Mouse (Mus musculus) liver, embryonic 11.5 days (tissue): ENCODE data around the gene Wiz. TPM values are rescaled to one million over a fixed set of nuclear protein-coding genes. Genes with fewer than 3 reads are reported as not detected.

Source experiments
- ATAC-seq: fragments of 200-750 bp; cut with Nextera tagmentation; replicated peaks from 2 replicates; pipeline ENCODE4 v1.8.0; 2017; ENCODE audit warnings: moderate number of reproducible peaks, mild to moderate bottlenecking, moderate TSS enrichment, moderate library complexity; ENCODE audit not compliant: low FRiP score
- DNase-seq: peaks from one replicate; pipeline ENCODE4 v3.0.0-alpha.2; 2017; ENCODE audit warnings: low spot score
- H3K27ac ChIP-seq: fragments of 300-500 bp; sonication (generic); 2 replicates; pipeline ENCODE4 v1.5.1; 2014; ENCODE audit warnings: mild to moderate bottlenecking, low read depth, low read length, control low read depth
- H3K27me3 ChIP-seq: fragments of 300-500 bp; sonication (generic); replicated peaks from 2 replicates; pipeline ENCODE4 v1.6.1; 2014; ENCODE audit warnings: low read length, mixed read lengths; ENCODE audit not compliant: control insufficient read depth, insufficient read depth
- H3K36me3 ChIP-seq: fragments of 300-500 bp; sonication (generic); 2 replicates; pipeline ENCODE4 v1.6.1; 2014; ENCODE audit warnings: mild to moderate bottlenecking, low read length, moderate library complexity, mixed read lengths; ENCODE audit not compliant: control insufficient read depth, insufficient read depth
- H3K4me1 ChIP-seq: fragments of 300-500 bp; sonication (generic); replicated peaks from 2 replicates; pipeline ENCODE4 v1.6.1; 2014; ENCODE audit warnings: low read length, mixed read lengths; ENCODE audit not compliant: control insufficient read depth, insufficient read depth
- H3K4me2 ChIP-seq: fragments of 300-500 bp; sonication (generic); 2 replicates; pipeline ENCODE4 v1.6.1; 2014; ENCODE audit warnings: mild to moderate bottlenecking, control low read depth, moderate library complexity
- H3K4me3 ChIP-seq: fragments of 300-500 bp; sonication (generic); 2 replicates; pipeline ENCODE4 v1.5.1; 2014; ENCODE audit warnings: low read depth, low read length, control low read depth
- H3K9ac ChIP-seq: fragments of 300-500 bp; sonication (generic); 2 replicates; pipeline ENCODE4 v1.6.1; 2014; ENCODE audit warnings: low read depth, low read length, control low read depth
- H3K9me3 ChIP-seq: fragments of 300-500 bp; sonication (generic); 2 replicates; pipeline ENCODE4 v1.6.1; 2016; ENCODE audit warnings: low read length, inconsistent platforms, mixed read lengths; ENCODE audit not compliant: control insufficient read depth
- WGBS: fragments of 180-500 bp; shearing (Covaris S2); extraction: QIAGEN DNeasy Blood & Tissue Kit; methylation state at CpG from one replicate; pipeline ENCODE4 v1.1.7; 2014; 5-methylcytosine and 5-hydroxymethylcytosine counted together
- microRNA-seq: library from miRNA; unstranded; fragments of <30 nt; microRNA quantifications from one replicate; pipeline ENCODE4, GENCODE M21; 2017; ENCODE audit warnings: borderline number of aligned reads
- polyA plus RNA-seq: library from polyadenylated mRNA; unstranded; fragments of >200 nt; fragmentation: Nextera tagmentation; extraction: Ambion mirVana; gene quantifications from 2 replicates; pipeline ENCODE4 v1.2.1, GENCODE M21; 2014

Gene Wiz
- polyA plus RNA-seq, 1 experiment from 2014 or later = 25.7 TPM

DNA sequence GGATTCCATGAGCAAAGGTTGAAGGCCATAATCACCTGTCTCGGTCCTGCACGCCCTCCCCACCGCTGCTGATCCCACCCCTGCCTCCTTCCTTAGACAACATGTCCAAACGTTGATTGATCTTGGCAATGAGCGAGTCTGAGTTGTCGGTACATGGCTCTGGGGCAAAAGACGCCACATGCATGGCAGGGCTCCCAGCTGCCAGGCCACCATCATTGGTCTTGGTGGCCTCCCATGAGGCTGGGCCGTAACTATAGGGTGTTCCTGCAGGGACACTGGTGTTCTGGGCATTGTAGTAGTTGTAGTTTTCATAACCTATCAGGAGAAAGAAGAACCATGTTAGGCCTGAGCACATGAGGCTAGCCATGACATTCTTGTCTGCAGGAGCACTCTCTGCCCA is 72.2 kb downstream of the Wiz start:
- Histone ChIP-seq H3K9me3 (no peaks in the 10 kb centered on the region), H3K36me3 (peaks cover 57% of the 10 kb centered on the region), H3K9ac (no peak overlapping the region), H3K27ac (no peak overlapping the region), H3K4me2 (no peak overlapping the region), H3K4me1 (peaks cover 16% of the 10 kb centered on the region), H3K4me3 (no peak overlapping the region), H3K27me3 (no peaks in the 10 kb centered on the region)
- 93% methylated on average over 8 of the region's 8 CpGs for WGBS
- DNase-seq (no peak), ATAC-seq (no peak)

DNA sequence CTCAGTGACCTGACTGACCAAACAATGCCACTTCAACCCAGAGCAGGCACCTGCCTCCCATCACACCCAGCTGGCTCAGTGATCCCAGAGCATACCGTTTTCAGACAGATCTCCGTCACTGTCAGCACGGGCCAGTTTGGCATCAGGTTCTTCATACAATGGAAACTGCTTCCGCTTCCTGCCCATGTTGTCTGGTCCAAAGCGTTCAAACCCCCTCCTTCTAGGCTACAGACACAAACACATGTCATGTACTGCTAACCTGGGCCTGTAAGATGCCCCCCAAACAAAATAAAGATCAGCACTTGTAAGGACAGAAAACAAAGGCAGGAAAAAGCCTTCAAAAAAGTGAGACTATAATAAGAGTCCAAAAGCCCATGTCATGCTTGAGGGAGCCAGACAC is 73.7 kb downstream of the Wiz start:
- Histone ChIP-seq H3K9ac (no peak overlapping the region), H3K36me3 (peaks cover 71% of the 10 kb centered on the region), H3K9me3 (no peaks in the 10 kb centered on the region), H3K4me1 (peaks cover 12% of the 10 kb centered on the region; the same call in 1 of the 2 replicates), H3K4me3 (no peak overlapping the region), H3K27ac (no peak overlapping the region; the same call in 1 of the 2 replicates), H3K27me3 (no peaks in the 10 kb centered on the region), H3K4me2 (no peak overlapping the region)
- ATAC-seq = no peak
- DNase-seq = no peak
- 95% methylated on average over 5 of the region's 5 CpGs for WGBS

DNA sequence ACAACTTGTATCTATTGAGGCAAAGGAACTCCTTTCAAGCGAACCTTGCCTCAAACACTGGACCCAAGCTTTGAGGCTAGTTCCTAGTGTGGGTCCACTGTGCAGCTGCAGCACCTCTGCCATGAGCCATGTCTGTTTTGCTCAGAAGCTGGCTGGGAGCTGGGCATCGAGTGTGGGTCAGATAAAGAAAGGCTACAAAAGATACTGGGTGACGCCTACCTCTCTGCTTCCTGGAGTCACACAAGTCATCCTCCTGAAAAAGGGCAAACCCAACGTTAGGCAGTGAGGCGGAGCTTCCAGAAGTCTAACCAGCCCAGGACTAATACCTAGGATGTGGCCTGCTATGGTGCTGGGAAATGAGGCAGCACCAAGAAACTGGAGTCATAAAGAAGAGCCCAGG is 75.3 kb downstream of the Wiz start:
- DNase-seq = no peak
- H3K36me3 ChIP-seq = peaks cover 86% of the 10 kb centered on the region
- ATAC-seq = no peak
- H3K9me3 ChIP-seq = no peaks in the 10 kb centered on the region
- H3K9ac ChIP-seq = no peak overlapping the region
- no peak overlapping the region for H3K4me2 ChIP-seq
- H3K27me3 ChIP-seq = no peaks in the 10 kb centered on the region
- H3K4me3 ChIP-seq = no peak overlapping the region
- H3K27ac ChIP-seq = no peak overlapping the region
- WGBS = 61% methylated on average over 5 of the region's 5 CpGs
- H3K4me1 ChIP-seq = peaks cover 5% of the 10 kb centered on the region; the same call in 1 of the 2 replicates

DNA sequence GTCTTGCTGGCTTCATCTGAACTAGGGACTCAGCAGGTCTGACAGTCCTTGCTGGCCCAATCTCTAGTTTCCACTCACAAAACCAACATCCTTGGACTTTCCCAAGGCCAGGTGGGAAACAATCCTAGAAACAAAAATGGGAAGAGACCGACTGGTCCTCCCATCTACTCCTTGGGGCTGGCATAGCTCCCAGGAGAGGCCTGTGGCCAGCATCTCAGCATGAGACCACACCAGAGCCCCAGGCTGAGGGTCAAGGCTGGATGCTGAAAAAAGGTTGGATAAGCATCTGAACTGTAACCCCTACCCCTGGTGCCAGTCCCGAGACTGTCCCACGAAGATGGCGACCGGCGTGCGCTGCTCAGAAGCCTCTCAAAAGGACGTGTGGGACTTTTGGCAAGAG is 76.4 kb downstream of the Wiz start:
- 94% methylated on average over 8 of the region's 8 CpGs for whole genome bisulfite sequencing
- DNase-seq = no peak
- H3K27me3 ChIP-seq = no peaks in the 10 kb centered on the region

DNA sequence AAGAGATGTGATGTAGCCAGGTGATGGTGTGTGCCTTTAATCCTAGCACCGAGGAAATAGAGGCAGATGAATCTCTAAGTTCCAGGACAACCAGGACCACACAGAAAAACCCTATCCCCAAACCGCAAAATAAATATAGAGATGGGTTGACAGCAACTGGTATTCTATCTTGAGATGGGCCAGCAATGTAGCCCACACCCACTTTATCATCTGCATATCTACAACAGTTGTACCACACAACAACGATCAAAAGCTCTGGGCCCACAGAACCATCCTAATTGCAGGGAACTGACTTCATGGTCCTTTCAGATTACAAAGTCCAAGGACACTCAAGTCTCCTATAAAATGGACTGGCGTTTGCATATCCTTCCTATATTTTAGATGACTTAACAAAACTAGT is 81.3 kb downstream of the Wiz start:
- H3K36me3 ChIP-seq = peaks cover 74% of the 10 kb centered on the region
- H3K4me1 ChIP-seq = peaks cover 8% of the 10 kb centered on the region
- no peak overlapping the region for H3K4me3 ChIP-seq
- H3K4me2 ChIP-seq = peak overlapping the region; percentile 26; the same call in 1 of the 2 replicates
- no peak overlapping the region for H3K9ac ChIP-seq
- H3K27me3 ChIP-seq = no peaks in the 10 kb centered on the region
- H3K9me3 ChIP-seq = no peaks in the 10 kb centered on the region
- ATAC-seq (no peak), DNase-seq (no peak)
- WGBS = 66% methylated on average over 4 of the region's 4 CpGs
- H3K27ac ChIP-seq = no peak overlapping the region

More for the DNA sequence above, 76.4 kb downstream of the Wiz start:
- Histone ChIP-seq H3K27ac (no peak overlapping the region), H3K4me2 (no peak overlapping the region), H3K4me3 (no peak overlapping the region), H3K9me3 (no peaks in the 10 kb centered on the region), H3K4me1 (peaks cover 4% of the 10 kb centered on the region), H3K36me3 (peaks cover 89% of the 10 kb centered on the region), H3K9ac (no peak overlapping the region)
- no peak for ATAC-seq

Small RNAs within 50 kb of the gene (microRNA-seq; reads per million reads assigned to microRNA genes)
- gene Gm22201 = not detected

Other genes starting within 250 kb of the Wiz start
- 5.1 and 5.4 TPM in 2 replicates for gene Notch3, start 222.6 kb downstream of the Wiz start, polyA plus RNA-seq
- gene Ephx3, start 199.9 kb downstream of the Wiz start, polyA plus RNA-seq = 0.14 TPM in 1 of 2 replicates, not detected in the other
- gene Brd4, start 104.7 kb downstream of the Wiz start, polyA plus RNA-seq = 84.6 and 97.6 TPM in 2 replicates
- gene Akap8, start 68.2 kb downstream of the Wiz start, polyA plus RNA-seq = 54.9 and 60.9 TPM in 2 replicates
- gene Akap8l, start 38.8 kb downstream of the Wiz start, polyA plus RNA-seq = 61.4 and 74.3 TPM in 2 replicates
- gene Rasal3, start 14.1 kb upstream of the Wiz start, polyA plus RNA-seq = 7.5 and 8.7 TPM in 2 replicates
- 1.8 and 2.2 TPM in 2 replicates for gene Pglyrp2, start 34.7 kb upstream of the Wiz start, polyA plus RNA-seq
- gene Cyp4f39, start 63.3 kb upstream of the Wiz start, polyA plus RNA-seq = 0.15 and 0.27 TPM in 2 replicates
- 1.5 and 2.2 TPM in 2 replicates for gene Cyp4f17, start 116.6 kb upstream of the Wiz start, polyA plus RNA-seq
- 5.8 and 6.1 TPM in 2 replicates for gene Cyp4f16, start 147.1 kb upstream of the Wiz start, polyA plus RNA-seq
- gene Cyp4f37, start 231.9 kb upstream of the Wiz start, polyA plus RNA-seq = not detected in 2 replicates